ENCODE assay signal across 8 mouse cellular contexts in genomic region chr5:24586547-24587199, GRCm38 (mm10). TPM values are rescaled to one million over a fixed set of nuclear protein-coding genes. Genes with fewer than 3 reads are reported as not detected.
DNase-seq lines count a peak whose midpoint lies in the region; ATAC-seq and TF ChIP-seq lines count a peak whose summit lies in the region.

Gene Chpf2 (plus strand): TSS chr5:24586741.

- H3K4me3 ChIP-seq in C2C12 (ENCODE audit: insufficient read depth, poor library complexity, severe bottlenecking), result peak within 1 kb of the TSS; percentile 84
- peak within 1 kb of the TSS; percentile 87 for H3K4me3 ChIP-seq in embryonic facial prominence, embryonic 13.5 days
- peak within 1 kb of the TSS; percentile 95 for H3K4me3 ChIP-seq in liver, adult 2 months (ENCODE audit: insufficient read depth, low read depth, low read length)
- H3K4me3 ChIP-seq in myocyte, result peak within 1 kb of the TSS; percentile 81
- peak within 1 kb of the TSS; percentile 72 for H3K4me3 ChIP-seq in stomach, embryonic 14.5 days (ENCODE audit: low read depth, low read length)

- peak within 1 kb of the TSS; percentile 87 for H3K9ac ChIP-seq in embryonic facial prominence, embryonic 13.5 days
- H3K9ac ChIP-seq in liver, adult 2 months (ENCODE audit: low read depth, low read length), result peak within 1 kb of the TSS; percentile 91
- H3K9ac ChIP-seq in stomach, embryonic 14.5 days (replicated peaks; ENCODE audit: low read depth, low read length), result peak within 1 kb of the TSS; percentile 55

- peak; percentile 87 for ATAC-seq in embryonic facial prominence, embryonic 13.5 days (ENCODE audit: insufficient number of reproducible peaks, insufficient read depth, low FRiP score, low TSS enrichment, low read depth)
- ATAC-seq in stomach, embryonic 14.5 days (ENCODE audit: insufficient number of reproducible peaks, insufficient read depth, low FRiP score, low read depth), result peak; percentile 89; the same call in 1 of the 2 replicates

- WGBS in embryonic facial prominence, embryonic 13.5 days, result under 1% methylated on average over 43 of the region's 43 CpGs
- under 1% methylated on average over 42 of the region's 43 CpGs for WGBS in liver, adult 2 months
- WGBS in stomach, embryonic 14.5 days, result under 1% methylated on average over 43 of the region's 43 CpGs

- peaks cover 24% of the 10 kb centered on the region for H3K36me3 ChIP-seq in C2C12 (ENCODE audit: control insufficient read depth, insufficient read depth)
- peaks cover 26% of the 10 kb centered on the region for H3K36me3 ChIP-seq in embryonic facial prominence, embryonic 13.5 days
- H3K36me3 ChIP-seq in liver, adult 2 months (ENCODE audit: control insufficient read depth, insufficient read depth, low read length), result peaks cover 3% of the 10 kb centered on the region
- H3K36me3 ChIP-seq in myocyte (ENCODE audit: control insufficient read depth, insufficient read depth), result no peaks in the 10 kb centered on the region
- H3K36me3 ChIP-seq in stomach, embryonic 14.5 days (ENCODE audit: control insufficient read depth, insufficient read depth, low read length), result peaks cover 22% of the 10 kb centered on the region

- peaks cover 32% of the 10 kb centered on the region for H3K4me1 ChIP-seq in embryonic facial prominence, embryonic 13.5 days
- peaks cover 16% of the 10 kb centered on the region; the same call in 1 of the 2 replicates for H3K4me1 ChIP-seq in liver, adult 2 months (ENCODE audit: control insufficient read depth, insufficient read depth, low read length)
- H3K4me1 ChIP-seq in stomach, embryonic 14.5 days (ENCODE audit: control insufficient read depth, insufficient read depth, low read length), result peaks cover 10% of the 10 kb centered on the region; the same call in 1 of the 2 replicates

- DNase-seq in adrenal gland, postnatal 36 days, result peak; percentile 89 to 90
- DNase-seq in heart, adult 8-10 months (ENCODE audit: low spot score), result peak; percentile 81
- DNase-seq in kidney, adult 8-10 months, result peak; percentile 74 to 81
- DNase-seq in liver, adult 2 months (ENCODE audit: extremely low read depth, low read depth, low spot score), result peak; percentile 82

- peaks cover 22% of the 10 kb centered on the region for H3K79me3 ChIP-seq in C2C12 (ENCODE audit: low read depth)

- H3ac ChIP-seq in C2C12 (ENCODE audit: control insufficient read depth, insufficient read length, low read depth), result peak within 1 kb of the TSS; percentile 82
- peak within 1 kb of the TSS; percentile 29 for H3ac ChIP-seq in myocyte (ENCODE audit: control insufficient read depth, insufficient read length)

- peak within 1 kb of the TSS; percentile 92 for H3K4me2 ChIP-seq in embryonic facial prominence, embryonic 13.5 days
- peak within 1 kb of the TSS; percentile 91 for H3K4me2 ChIP-seq in myocyte (ENCODE audit: low read depth)
- peak within 1 kb of the TSS; percentile 62 for H3K4me2 ChIP-seq in stomach, embryonic 14.5 days (replicated peaks; ENCODE audit: low read depth, low read length)

- peak; percentile 72; the same call in 1 of the 2 replicates for TF ChIP-seq POLR2A in liver, adult 2 months (IDR thresholded peaks at IDR 0.05; ENCODE audit: extremely low read depth, insufficient read depth, low read length)
- TF ChIP-seq POLR2A in myocyte (IDR thresholded peaks at IDR 0.05; ENCODE audit: insufficient read length, low read depth), result peak; percentile 84

- H3K27ac ChIP-seq in embryonic facial prominence, embryonic 13.5 days, result peak within 1 kb of the TSS; percentile 73
- H3K27ac ChIP-seq in liver, adult 2 months (replicated peaks; ENCODE audit: insufficient read depth, low read depth, low read length), result peak within 1 kb of the TSS; percentile 45
- H3K27ac ChIP-seq in stomach, embryonic 14.5 days (ENCODE audit: low read length), result 0 out of 2 replicates have a peak within 1 kb of the TSS, but pooled peaks have one; percentile 4

- no peaks in the 10 kb centered on the region for H3K27me3 ChIP-seq in C2C12 (ENCODE audit: control insufficient read depth, insufficient read depth, insufficient read length)
- peaks cover 4% of the 10 kb centered on the region; the same call in 1 of the 2 replicates for H3K27me3 ChIP-seq in embryonic facial prominence, embryonic 13.5 days
- H3K27me3 ChIP-seq in liver, adult 2 months (ENCODE audit: control insufficient read depth, insufficient read depth, low read length), result no peaks in the 10 kb centered on the region
- no peaks in the 10 kb centered on the region for H3K27me3 ChIP-seq in myocyte (ENCODE audit: control insufficient read depth, insufficient read depth, insufficient read length)
- H3K27me3 ChIP-seq in stomach, embryonic 14.5 days (ENCODE audit: control insufficient read depth, insufficient read depth, low read length), result no peaks in the 10 kb centered on the region

- H3K9me3 ChIP-seq in embryonic facial prominence, embryonic 13.5 days, result no peaks in the 10 kb centered on the region
- no peaks in the 10 kb centered on the region for H3K9me3 ChIP-seq in stomach, embryonic 14.5 days (ENCODE audit: control insufficient read depth, low read depth, low read length)

- H3K79me2 ChIP-seq in C2C12 (ENCODE audit: control insufficient read depth, insufficient read depth), result peaks cover 37% of the 10 kb centered on the region
- peaks cover 9% of the 10 kb centered on the region; the same call in 1 of the 2 replicates for H3K79me2 ChIP-seq in liver, adult 2 months (ENCODE audit: control insufficient read depth, insufficient read depth, low read length)
- H3K79me2 ChIP-seq in myocyte (ENCODE audit: control insufficient read depth, insufficient read depth), result peaks cover 21% of the 10 kb centered on the region

- no peak for TF ChIP-seq CTCF in C2C12 (IDR thresholded peaks at IDR 0.05; ENCODE audit: control insufficient read depth, insufficient read depth, insufficient read length)
- no peak for TF ChIP-seq CTCF in liver, adult 2 months (IDR thresholded peaks at IDR 0.05; ENCODE audit: low read depth, low read length)

TF ChIP-seq in C2C12, 6 proteins besides CTCF, POLR2A, EP300 and RAD21:
- TF ChIP-seq USF1 (IDR thresholded peaks at IDR 0.05; ENCODE audit: low read depth), result no peak
- TF ChIP-seq MAX (IDR thresholded peaks at IDR 0.05), result no peak

TF ChIP-seq in myocyte, 11 proteins besides CTCF, POLR2A, EP300 and RAD21:
- no peak for TF ChIP-seq MYOG (IDR thresholded peaks at IDR 0.05; ENCODE audit: control insufficient read depth in 1 of 3, insufficient read depth in 1 of 3, insufficient read length in 2 of 3, low read depth in 2 of 3)
- no peak for TF ChIP-seq TCF12 (IDR thresholded peaks at IDR 0.05; ENCODE audit: insufficient read depth, poor library complexity, severe bottlenecking)
- TF ChIP-seq POLR2AphosphoS2 (IDR thresholded peaks at IDR 0.05; ENCODE audit: insufficient read length, low read depth), result peak; percentile 76
- no peak for TF ChIP-seq TCF3 (IDR thresholded peaks at IDR 0.05; ENCODE audit: insufficient read length, low read depth)
- no peak for TF ChIP-seq REST (IDR thresholded peaks at IDR 0.05; ENCODE audit: insufficient read depth, insufficient read length)
- no peak for TF ChIP-seq USF1 (IDR thresholded peaks at IDR 0.05; ENCODE audit: low read depth)
- TF ChIP-seq CEBPB (IDR thresholded peaks at IDR 0.05; ENCODE audit: insufficient read depth, poor library complexity, severe bottlenecking), result no peak
- no peak for TF ChIP-seq MYOD1 (IDR thresholded peaks at IDR 0.05; ENCODE audit: control insufficient read depth in 1 of 3, insufficient read length in 2 of 3, low read depth in 2 of 3)

RNA-seq across cellular contexts. Expression of gene Chpf2, which starts in this region (rescaled TPM):
- 37.7 TPM for polyA plus RNA-seq in C2C12 (2012; fragmentation: generic; extraction: Trizol)
- 10 to 100 TPM; 35.7 to 52.5 TPM for total RNA-seq in adrenal gland, postnatal 36 days (2021)
- polyA plus RNA-seq in embryonic facial prominence, embryonic 13.5 days (2015; fragmentation: Nextera tagmentation; extraction: Ambion mirVana), result 24.2 and 26.4 TPM in 2 replicates
- 1 to 10 TPM; 7.4 to 9.5 (median 7.7) TPM for total RNA-seq in heart, adult 8-10 months (2022)
- 9.5 and 14.2 TPM in 2 replicates for total RNA-seq in liver, adult 2 months (2014; rRNA removed)
- polyA plus RNA-seq in liver, adult 2 months (2012; rRNA removed), result 21.1 and 22.4 TPM in 2 replicates
- 39.5 TPM for polyA plus RNA-seq in myocyte (2012; fragmentation: generic; extraction: Trizol)
- 11.3 and 13.4 TPM in 2 replicates for polyA plus RNA-seq in stomach, embryonic 14.5 days (2014; fragmentation: Nextera tagmentation; extraction: Ambion mirVana)

Comparison
In these comparisons a context has a peak if more than half of its experiments do, and no peak if none do; other contexts are left out.
1. Peak in every context shown above with its lines: DNase-seq, ATAC-seq, H3K4me3 ChIP-seq and H3K27ac ChIP-seq.
2. H3K27ac ChIP-seq: peak in every context shown above with its lines; median percentile 73 in embryonic facial prominence, embryonic 13.5 days; 45 in liver, adult 2 months; 4 in stomach, embryonic 14.5 days.